Mouse (Mus musculus): Measurements from ENCODE around the gene Lrrc15. TPM values are rescaled to one million over a fixed set of nuclear protein-coding genes. Genes with fewer than 3 reads are reported as not detected.

Lrrc15 gene
- 0.46 and 0.81 TPM in 2 replicates for polyA plus RNA-seq (2016; fragmentation: Nextera tagmentation; extraction: Ambion mirVana)

DNA sequence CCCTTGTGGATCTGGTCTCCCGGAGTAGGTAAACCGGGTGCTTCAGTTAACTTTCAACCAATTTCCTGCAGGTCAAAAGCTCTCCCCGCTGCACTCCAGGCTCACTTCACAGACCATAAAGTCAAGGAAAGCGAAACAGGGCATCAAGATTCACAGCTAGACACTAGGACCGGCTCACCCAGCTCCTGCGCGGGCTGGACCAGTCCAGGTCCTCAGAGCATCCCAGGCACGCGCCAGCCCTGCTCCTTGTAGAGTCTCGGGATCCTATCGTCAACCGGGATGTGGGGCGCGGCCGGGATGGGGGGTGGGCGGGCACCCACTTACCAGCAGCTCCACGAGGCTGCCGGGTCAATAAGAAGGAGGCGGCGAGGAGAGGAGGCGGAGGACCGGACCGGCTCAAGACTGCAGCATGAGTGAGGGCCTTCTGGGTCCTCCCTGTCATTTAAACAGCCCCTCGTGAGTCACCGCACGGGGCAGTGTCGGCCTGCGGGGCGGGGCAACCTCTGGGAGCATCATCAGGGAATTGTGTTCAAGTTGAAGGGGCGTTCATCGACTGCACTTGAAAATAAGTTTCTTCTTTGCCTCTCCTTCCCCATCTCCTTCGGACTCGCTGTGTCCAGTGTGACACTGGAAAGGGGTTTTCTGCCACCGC is at the start of gene Lrrc15:
Lrrc15 (minus strand) TSS at position 413 of the 652 bp plus-strand sequence.
- H3K27ac ChIP-seq (ENCODE audit: poor library complexity, severe bottlenecking) = no peak within 1 kb of the TSS
- no peaks in the 10 kb centered on the region for H3K36me3 ChIP-seq
- peak within 1 kb of the TSS; percentile 70 for H3K4me2 ChIP-seq
- H3K9me3 ChIP-seq (replicated peaks) = no peaks in the 10 kb centered on the region
- ATAC-seq (ENCODE audit: insufficient number of reproducible peaks, low FRiP score) = no peak
- WGBS = 7% methylated on average over 34 of the region's 34 CpGs
- H3K4me3 ChIP-seq = peak within 1 kb of the TSS; percentile 36
- H3K4me1 ChIP-seq (replicated peaks) = peaks cover 16% of the 10 kb centered on the region
- H3K9ac ChIP-seq = 0 out of 2 replicates have a peak within 1 kb of the TSS, but pooled peaks have one; percentile 26
- peaks cover 53% of the 10 kb centered on the region for H3K27me3 ChIP-seq (replicated peaks)

DNA sequence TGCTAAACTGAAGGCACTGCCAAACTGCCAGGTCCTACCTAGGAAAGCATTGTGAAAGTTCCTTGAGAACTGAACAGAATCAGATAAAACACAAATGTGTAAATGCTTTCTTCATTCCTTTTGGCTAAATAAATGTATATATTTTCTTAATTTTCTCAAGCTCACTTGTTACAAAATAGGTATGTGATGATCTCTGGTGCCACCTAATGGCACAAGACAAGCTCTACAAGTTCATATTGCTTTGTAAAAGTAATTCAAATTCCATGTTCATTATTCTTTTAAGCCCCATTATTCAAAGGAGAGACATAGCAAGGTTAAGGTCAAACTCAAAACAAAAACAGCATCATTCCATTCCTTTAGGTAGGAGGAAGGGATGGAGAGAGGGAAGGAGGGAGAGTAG is 31.2 kb upstream of the Lrrc15 start:
- Histone ChIP-seq H3K9me3 (replicated peaks) (no peaks in the 10 kb centered on the region), H3K27me3 (replicated peaks) (peaks cover 30% of the 10 kb centered on the region), H3K9ac (no peak overlapping the region), H3K4me2 (no peak overlapping the region), H3K4me3 (no peak overlapping the region), H3K27ac (ENCODE audit: poor library complexity, severe bottlenecking) (no peak overlapping the region), H3K36me3 (peaks cover 17% of the 10 kb centered on the region; the same call in 1 of the 2 replicates), H3K4me1 (replicated peaks) (peaks cover 6% of the 10 kb centered on the region)
- ATAC-seq (ENCODE audit: insufficient number of reproducible peaks, low FRiP score) = no peak

GRCm38 (mm10) chr16:30310647-30311046 is 27.6 kb upstream of the Lrrc15 start, which contains the start of gene Gp5:
Gene Gp5, minus strand, starts transcription at chr16:30310779.
- ATAC-seq (ENCODE audit: insufficient number of reproducible peaks, low FRiP score) = no peak
- Histone ChIP-seq H3K9ac (peak within 1 kb of the TSS; percentile 50; the same call in 1 of the 2 replicates), H3K27me3 (replicated peaks) (peaks cover 63% of the 10 kb centered on the region), H3K9me3 (replicated peaks) (no peaks in the 10 kb centered on the region), H3K4me1 (replicated peaks) (peaks cover 19% of the 10 kb centered on the region), H3K4me2 (peak within 1 kb of the TSS; percentile 99), H3K27ac (ENCODE audit: poor library complexity, severe bottlenecking) (no peak within 1 kb of the TSS), H3K36me3 (peaks cover 9% of the 10 kb centered on the region; the same call in 1 of the 2 replicates), H3K4me3 (peak within 1 kb of the TSS; percentile 61)

- Histone ChIP-seq H3K9me3 (replicated peaks) (no peaks in the 10 kb centered on the region), H3K27ac (ENCODE audit: poor library complexity, severe bottlenecking) (no peak overlapping the region), H3K27me3 (replicated peaks) (peaks cover 63% of the 10 kb centered on the region), H3K36me3 (peaks cover 6% of the 10 kb centered on the region; the same call in 1 of the 2 replicates), H3K9ac (no peak overlapping the region), H3K4me3 (no peak overlapping the region; the same call in 1 of the 2 replicates), H3K4me2 (no peak overlapping the region), H3K4me1 (replicated peaks) (peaks cover 19% of the 10 kb centered on the region)
- no peak for ATAC-seq (ENCODE audit: insufficient number of reproducible peaks, low FRiP score)
- 55% methylated on average over 8 of the region's 8 CpGs for WGBS
Measured at GRCm38 (mm10) chr16:30310171-30310515, 27.1 kb upstream of the Lrrc15 start.

- ATAC-seq (ENCODE audit: insufficient number of reproducible peaks, low FRiP score) = no peak
Measured at GRCm38 (mm10) chr16:30309395-30310170, 26.5 kb upstream of the Lrrc15 start.

DNA sequence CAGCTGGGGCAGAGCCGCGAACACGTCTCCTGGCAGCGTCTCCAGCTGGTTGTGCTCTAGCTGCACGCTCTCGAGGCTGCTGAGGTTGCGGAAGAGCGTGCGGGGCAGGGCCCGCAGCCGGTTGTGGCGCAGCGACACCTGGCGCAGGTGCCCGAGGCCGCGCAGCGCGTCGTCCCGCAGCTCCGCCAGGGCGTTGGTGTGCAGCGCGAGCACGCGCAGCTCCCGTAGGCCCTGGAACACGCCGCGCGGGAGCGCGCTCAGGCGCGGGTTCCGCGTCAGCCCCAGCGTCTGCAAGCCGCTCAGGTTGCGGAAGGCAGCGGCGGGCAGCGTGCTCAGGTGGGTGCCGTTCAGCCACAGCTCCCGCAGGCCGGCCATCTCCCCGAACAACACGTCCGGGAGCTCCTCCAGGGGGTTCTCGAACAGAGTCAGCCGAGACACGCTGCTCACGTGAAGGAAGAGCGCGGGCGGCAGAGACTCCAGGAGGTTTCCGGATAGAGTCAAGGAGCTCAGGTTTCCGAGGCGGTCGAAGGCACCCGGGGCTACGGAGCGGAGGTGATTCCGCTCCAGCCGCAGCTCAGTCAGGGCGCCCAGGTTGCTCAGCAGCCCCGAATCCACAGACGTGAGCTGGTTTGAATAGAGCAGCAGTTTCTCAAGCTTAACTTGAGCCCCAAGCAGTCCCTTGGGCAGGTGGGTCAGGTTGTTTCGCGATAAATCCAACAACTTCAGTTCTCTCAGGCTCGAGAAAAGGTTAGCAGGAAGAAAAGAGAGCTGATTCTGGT is 25.7 kb upstream of the Lrrc15 start:
- H3K36me3 ChIP-seq = no peaks in the 10 kb centered on the region
- no peaks in the 10 kb centered on the region for H3K9me3 ChIP-seq (replicated peaks)
- peaks cover 72% of the 10 kb centered on the region for H3K27me3 ChIP-seq (replicated peaks)
- H3K27ac ChIP-seq (ENCODE audit: poor library complexity, severe bottlenecking) = no peak overlapping the region
- H3K4me2 ChIP-seq = peak overlapping the region; percentile 99
- peaks cover 19% of the 10 kb centered on the region for H3K4me1 ChIP-seq (replicated peaks)
- H3K4me3 ChIP-seq = peak overlapping the region; percentile 61
- no peak; the same call in 1 of the 2 replicates for ATAC-seq (ENCODE audit: insufficient number of reproducible peaks, low FRiP score)
- peak overlapping the region; percentile 70 for H3K9ac ChIP-seq
- WGBS = under 1% methylated on average over 72 of the region's 72 CpGs

More at GRCm38 (mm10) chr16:30309395-30310170, 26.5 kb upstream of the Lrrc15 start:
- Histone ChIP-seq H3K9me3 (replicated peaks) (no peaks in the 10 kb centered on the region), H3K4me2 (peak overlapping the region; percentile 99), H3K27me3 (replicated peaks) (peaks cover 65% of the 10 kb centered on the region), H3K4me3 (peak overlapping the region; percentile 61), H3K36me3 (peaks cover 2% of the 10 kb centered on the region; the same call in 1 of the 2 replicates), H3K9ac (peak overlapping the region; percentile 50), H3K4me1 (replicated peaks) (peaks cover 19% of the 10 kb centered on the region), H3K27ac (ENCODE audit: poor library complexity, severe bottlenecking) (no peak overlapping the region)
- 5% methylated on average over 34 of the region's 34 CpGs for WGBS

GRCm38 (mm10) chr16:30307961-30308615 is 25.0 kb upstream of the Lrrc15 start:
- H3K4me2 ChIP-seq = peak overlapping the region; percentile 99
- 15% methylated on average over 29 of the region's 29 CpGs for WGBS
- H3K4me1 ChIP-seq (replicated peaks) = peaks cover 19% of the 10 kb centered on the region
- H3K9me3 ChIP-seq (replicated peaks) = no peaks in the 10 kb centered on the region
- H3K27me3 ChIP-seq (replicated peaks) = peaks cover 78% of the 10 kb centered on the region
- H3K9ac ChIP-seq = peak overlapping the region; percentile 70
- no peak for ATAC-seq (ENCODE audit: insufficient number of reproducible peaks, low FRiP score)
- H3K36me3 ChIP-seq = no peaks in the 10 kb centered on the region
- no peak overlapping the region for H3K27ac ChIP-seq (ENCODE audit: poor library complexity, severe bottlenecking)
- H3K4me3 ChIP-seq = peak overlapping the region; percentile 61

GRCm38 (mm10) chr16:30307306-30307705 is 24.2 kb upstream of the Lrrc15 start:
- Histone ChIP-seq H3K27me3 (replicated peaks) (peaks cover 85% of the 10 kb centered on the region), H3K27ac (ENCODE audit: poor library complexity, severe bottlenecking) (no peak overlapping the region), H3K4me3 (no peak overlapping the region), H3K4me2 (no peak overlapping the region), H3K9me3 (replicated peaks) (no peaks in the 10 kb centered on the region), H3K36me3 (no peaks in the 10 kb centered on the region), H3K4me1 (replicated peaks) (peaks cover 19% of the 10 kb centered on the region), H3K9ac (no peak overlapping the region)
- WGBS = 47% methylated on average over 12 of the region's 12 CpGs
- no peak for ATAC-seq (ENCODE audit: insufficient number of reproducible peaks, low FRiP score)

DNA sequence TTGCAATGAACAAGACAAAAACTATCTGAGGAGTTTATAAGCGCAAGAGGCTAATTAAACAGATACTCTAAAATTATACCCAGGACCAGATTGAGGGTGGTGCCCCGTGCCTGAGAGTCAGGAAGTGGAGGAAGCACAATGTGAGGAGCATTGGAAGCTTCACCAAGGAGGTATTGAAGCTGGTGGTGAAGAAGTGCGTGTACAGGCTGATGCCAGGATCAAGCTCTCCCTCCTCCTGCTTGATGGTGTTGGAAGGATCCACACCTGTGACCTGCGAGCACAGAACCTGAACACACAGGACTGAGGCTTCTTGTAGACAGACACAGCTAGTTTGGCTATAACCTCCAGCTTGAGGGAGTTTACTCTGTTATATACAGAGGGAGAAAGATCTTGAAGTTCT is 23.0 kb upstream of the Lrrc15 start:
- Histone ChIP-seq H3K4me2 (no peak overlapping the region), H3K27ac (ENCODE audit: poor library complexity, severe bottlenecking) (no peak overlapping the region), H3K36me3 (no peaks in the 10 kb centered on the region), H3K9me3 (replicated peaks) (no peaks in the 10 kb centered on the region), H3K4me1 (replicated peaks) (peaks cover 19% of the 10 kb centered on the region), H3K4me3 (no peak overlapping the region), H3K9ac (no peak overlapping the region), H3K27me3 (replicated peaks) (peaks cover 86% of the 10 kb centered on the region)
- ATAC-seq (ENCODE audit: insufficient number of reproducible peaks, low FRiP score) = no peak
- 87% methylated on average over 4 of the region's 4 CpGs for WGBS

DNA sequence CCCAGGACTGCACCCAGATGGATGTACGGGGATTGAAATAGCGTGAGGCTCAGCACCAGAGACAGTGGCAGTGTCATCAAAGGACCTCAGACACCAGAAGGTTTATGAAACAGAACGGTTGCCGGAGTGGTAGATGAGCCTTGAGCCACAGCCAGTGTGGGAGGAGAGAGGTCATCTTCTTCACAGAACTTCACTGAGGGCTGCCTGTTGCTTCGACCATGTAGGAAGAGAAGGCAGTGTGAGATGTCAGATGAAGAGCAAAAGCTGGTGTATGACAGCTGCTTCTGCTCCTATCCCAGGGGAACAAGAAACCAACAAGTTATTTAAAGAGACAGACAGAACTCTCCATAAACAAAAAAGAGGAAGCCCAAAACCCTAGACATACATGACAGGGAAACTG is 21.2 kb upstream of the Lrrc15 start:
- Histone ChIP-seq H3K9me3 (replicated peaks) (no peaks in the 10 kb centered on the region), H3K9ac (no peak overlapping the region), H3K4me2 (no peak overlapping the region), H3K4me1 (replicated peaks) (peaks cover 13% of the 10 kb centered on the region), H3K4me3 (no peak overlapping the region), H3K27me3 (replicated peaks) (peaks cover 70% of the 10 kb centered on the region), H3K27ac (ENCODE audit: poor library complexity, severe bottlenecking) (no peak overlapping the region), H3K36me3 (no peaks in the 10 kb centered on the region)
- WGBS = 70% methylated on average over 5 of the region's 5 CpGs
- no peak for ATAC-seq (ENCODE audit: insufficient number of reproducible peaks, low FRiP score)
